Comparison of ENCODE assay signal across 8 mouse cellular contexts in genomic region chr9:43879969-43880396, GRCm38 (mm10).
A peak's percentile ranks its signal among the peaks of the same experiment; 100 is the strongest.
DNase-seq lines count a peak whose midpoint lies in the region; ATAC-seq and TF ChIP-seq lines count a peak whose summit lies in the region.

No protein-coding gene starts in this region.

- H3K4me2 ChIP-seq in forebrain, embryonic 16.5 days (ENCODE audit: low read length): peak overlapping the region; percentile 65
- peak overlapping the region; percentile 59 for H3K4me2 ChIP-seq in midbrain, postnatal 0 days (ENCODE audit: low read depth, low read length, poor library complexity, severe bottlenecking)

- TF ChIP-seq CTCF in midbrain, postnatal 0 days (IDR thresholded peaks at IDR 0.05): no peak

- no peak overlapping the region for H3K27ac ChIP-seq in forebrain, embryonic 16.5 days (ENCODE audit: low read length)
- H3K27ac ChIP-seq in midbrain, postnatal 0 days (ENCODE audit: low read depth, low read length): no peak overlapping the region

- WGBS in forebrain, embryonic 16.5 days: 0% methylated on average over 26 of the region's 26 CpGs
- WGBS in midbrain, postnatal 0 days: under 1% methylated on average over 26 of the region's 26 CpGs

- H3K9ac ChIP-seq in forebrain, embryonic 16.5 days (replicated peaks; ENCODE audit: low read depth, low read length): peak overlapping the region; percentile 43
- peak overlapping the region; percentile 51; the same call in 1 of the 2 replicates for H3K9ac ChIP-seq in midbrain, postnatal 0 days (replicated peaks; ENCODE audit: low read length, poor library complexity, severe bottlenecking)

- peaks cover 12% of the 10 kb centered on the region for H3K4me1 ChIP-seq in forebrain, embryonic 16.5 days (replicated peaks; ENCODE audit: control insufficient read depth, insufficient read depth, low read length)
- peaks cover 6% of the 10 kb centered on the region for H3K4me1 ChIP-seq in midbrain, postnatal 0 days (ENCODE audit: insufficient read depth, low read length)

- ATAC-seq in forebrain, embryonic 16.5 days: peak; percentile 72
- ATAC-seq in midbrain, postnatal 0 days (ENCODE audit: low FRiP score): 0 out of 2 replicates have a peak, but pooled peaks have one; percentile 27

- DNase-seq in cerebellum, postnatal 14 days: peak; percentile 41 to 46
- no peak for DNase-seq in cerebellum, adult 11-12 months
- DNase-seq in Muller cell, postnatal 12 days (ENCODE audit: inconsistent ontology term): peak; percentile 68
- DNase-seq in layer of hippocampus, postnatal 14 days (ENCODE audit: low spot score in 2 of 2): peak; percentile 68 to 71
- peak; percentile 60 for DNase-seq in midbrain, postnatal 0 days (ENCODE audit: low spot score)
- no peak for DNase-seq in thymus, adult 18-20 months
- no peak for DNase-seq in spleen, adult 12 weeks (ENCODE audit: low spot score)

- 0 out of 2 replicates have a peak, but pooled peaks cover 3% of the 10 kb centered on the region for H3K27me3 ChIP-seq in forebrain, embryonic 16.5 days (replicated peaks; ENCODE audit: control insufficient read depth, insufficient read depth, low read length)
- peaks cover 15% of the 10 kb centered on the region for H3K27me3 ChIP-seq in midbrain, postnatal 0 days (ENCODE audit: insufficient read depth, low read length)

- no peaks in the 10 kb centered on the region for H3K9me3 ChIP-seq in forebrain, embryonic 16.5 days (ENCODE audit: control insufficient read depth, low read length)
- no peaks in the 10 kb centered on the region for H3K9me3 ChIP-seq in midbrain, postnatal 0 days (ENCODE audit: low read length)

- peak overlapping the region; percentile 37 for H3K4me3 ChIP-seq in forebrain, embryonic 16.5 days (replicated peaks; ENCODE audit: low read length)
- peak overlapping the region; percentile 33 for H3K4me3 ChIP-seq in midbrain, postnatal 0 days (ENCODE audit: low read depth, low read length)

- no peaks in the 10 kb centered on the region for H3K36me3 ChIP-seq in forebrain, embryonic 16.5 days (ENCODE audit: control insufficient read depth, insufficient read depth)
- H3K36me3 ChIP-seq in midbrain, postnatal 0 days (ENCODE audit: insufficient read depth, low read length): no peaks in the 10 kb centered on the region

Comparison
In these comparisons a context has a peak if more than half of its experiments do, and no peak if none do; other contexts are left out.
1. DNase-seq: peak in cerebellum, postnatal 14 days (2 of 2), Muller cell, postnatal 12 days (single experiment), layer of hippocampus, postnatal 14 days (2 of 2) and midbrain, postnatal 0 days (single experiment); none in cerebellum, adult 11-12 months (single experiment), thymus, adult 18-20 months (0 of 2) and spleen, adult 12 weeks (single experiment).